Mouse (Mus musculus) kidney, postnatal 0 days (tissue): ENCODE data around the gene Tlcd2. TPM values are rescaled to one million over a fixed set of nuclear protein-coding genes. Genes with fewer than 3 reads are reported as not detected.

Experiments used
- ATAC-seq: fragments of 200-750 bp; cut with Nextera tagmentation; replicated peaks from 2 replicates; pipeline ENCODE4 v1.8.0; 2017; ENCODE audit warnings: low read depth, moderate number of reproducible peaks, moderate TSS enrichment, moderate library complexity; ENCODE audit not compliant: low FRiP score
- DNase-seq: peaks from one replicate; pipeline ENCODE4 v3.0.0-alpha.2; 2016; ENCODE audit warnings: low spot score
- H3K27ac ChIP-seq: fragments of 300-500 bp; sonication (generic); 2 replicates; pipeline ENCODE4 v1.5.1; 2014; ENCODE audit warnings: mild to moderate bottlenecking
- H3K27me3 ChIP-seq: fragments of 300-500 bp; sonication (generic); 2 replicates; pipeline ENCODE4 v1.6.1; 2014; ENCODE audit warnings: low read length, mixed read lengths; ENCODE audit not compliant: insufficient read depth
- H3K36me3 ChIP-seq: fragments of 300-500 bp; sonication (generic); 2 replicates; pipeline ENCODE4 v1.6.1; 2014; ENCODE audit warnings: low read length, mixed read lengths; ENCODE audit not compliant: insufficient read depth
- H3K4me1 ChIP-seq: fragments of 300-500 bp; sonication (generic); replicated peaks from 2 replicates; pipeline ENCODE4 v1.6.1; 2014; ENCODE audit warnings: antibody characterized with exemption, low read length, mixed read lengths; ENCODE audit not compliant: insufficient read depth
- H3K4me2 ChIP-seq: fragments of 300-500 bp; sonication (generic); 2 replicates; pipeline ENCODE4 v1.6.1; 2014; ENCODE audit warnings: mild to moderate bottlenecking, low read length, moderate library complexity, mixed read lengths
- H3K4me3 ChIP-seq: fragments of 300-500 bp; sonication (generic); replicated peaks from 2 replicates; pipeline ENCODE4 v1.5.1; 2014; ENCODE audit warnings: low read depth, low read length
- H3K9ac ChIP-seq: fragments of 300-500 bp; sonication (generic); 2 replicates; pipeline ENCODE4 v1.6.1; 2014; ENCODE audit warnings: low read depth, low read length
- H3K9me3 ChIP-seq: fragments of 300-500 bp; sonication (generic); replicated peaks from 2 replicates; pipeline ENCODE4 v1.6.1; 2016; ENCODE audit warnings: low read length, inconsistent platforms, mixed read lengths
- CTCF ChIP-seq: IDR thresholded peaks from 2 replicates; pipeline ENCODE4 v1.5.1; 2016; ENCODE audit warnings: antibody characterized with exemption, low read depth, mild to moderate bottlenecking, moderate library complexity
- WGBS: fragments of 180-500 bp; shearing (Covaris S2); extraction: QIAGEN DNeasy Blood & Tissue Kit; methylation state at CpG from one replicate; pipeline ENCODE4 v1.1.7; 2014; 5-methylcytosine and 5-hydroxymethylcytosine counted together
- polyA plus RNA-seq: library from polyadenylated mRNA; unstranded; fragments of >200 nt; fragmentation: Nextera tagmentation; extraction: Ambion mirVana; gene quantifications from 2 replicates; pipeline ENCODE4 v1.2.1, GENCODE M21; 2015

Gene Tlcd2
- polyA plus RNA-seq, 1 experiment from 2014 or later, result 9.3 TPM

- no peak overlapping the region for H3K27ac ChIP-seq
- H3K9me3 ChIP-seq, result no peaks in the 10 kb centered on the region
- H3K4me3 ChIP-seq, result no peak overlapping the region
- no peaks in the 10 kb centered on the region for H3K27me3 ChIP-seq
- no peak overlapping the region for H3K9ac ChIP-seq
- DNase-seq (no peak), ATAC-seq (no peak)
- peaks cover 11% of the 10 kb centered on the region for H3K4me1 ChIP-seq
- H3K4me2 ChIP-seq, result no peak overlapping the region
- TF ChIP-seq CTCF, result no peak
- 97% methylated on average over 4 of the region's 4 CpGs for WGBS
- peaks cover 55% of the 10 kb centered on the region for H3K36me3 ChIP-seq
Measured at GRCm38 (mm10) chr11:75508162-75508561, 46.6 kb downstream of the Tlcd2 start.

GRCm38 (mm10) chr11:75508904-75509303, 47.4 kb downstream of the Tlcd2 start:
- Histone ChIP-seq H3K9me3 (no peaks in the 10 kb centered on the region), H3K4me3 (no peak overlapping the region), H3K27ac (peak overlapping the region; percentile 92), H3K4me1 (peaks cover 11% of the 10 kb centered on the region), H3K4me2 (no peak overlapping the region), H3K27me3 (no peaks in the 10 kb centered on the region), H3K36me3 (peaks cover 47% of the 10 kb centered on the region), H3K9ac (no peak overlapping the region)
- no peak for ATAC-seq
- no peak for TF ChIP-seq CTCF
- WGBS, result 49% methylated on average over 8 of the region's 8 CpGs
- peak; percentile 15 for DNase-seq

- H3K4me2 ChIP-seq, result peak within 1 kb of the TSS; percentile 90
- ATAC-seq (peak; percentile 78), DNase-seq (peak; percentile 72)
- peaks cover 37% of the 10 kb centered on the region for H3K36me3 ChIP-seq
- no peaks in the 10 kb centered on the region for H3K9me3 ChIP-seq
- H3K4me1 ChIP-seq, result peaks cover 11% of the 10 kb centered on the region
- 2% methylated on average over 43 of the region's 43 CpGs for WGBS
- no peaks in the 10 kb centered on the region for H3K27me3 ChIP-seq
- H3K4me3 ChIP-seq, result peak within 1 kb of the TSS; percentile 41
- TF ChIP-seq CTCF, result 0 out of 2 replicates have a peak, but pooled peaks have one; percentile 30
- H3K27ac ChIP-seq, result peak within 1 kb of the TSS; percentile 92
- H3K9ac ChIP-seq, result peak within 1 kb of the TSS; percentile 63
Measured at GRCm38 (mm10) chr11:75509741-75510626, 48.5 kb downstream of the Tlcd2 start, which contains the start of gene Rilp. Gene Rilp, plus strand, starts transcription at chr11:75510094.

GRCm38 (mm10) chr11:75510627-75510993, 49.1 kb downstream of the Tlcd2 start:
- peaks cover 11% of the 10 kb centered on the region for H3K4me1 ChIP-seq
- H3K27ac ChIP-seq, result peak overlapping the region; percentile 92
- peaks cover 33% of the 10 kb centered on the region for H3K36me3 ChIP-seq
- 4% methylated on average over 24 of the region's 24 CpGs for WGBS
- H3K4me2 ChIP-seq, result peak overlapping the region; percentile 90
- no peaks in the 10 kb centered on the region for H3K27me3 ChIP-seq
- H3K9ac ChIP-seq, result peak overlapping the region; percentile 63
- peak overlapping the region; percentile 41 for H3K4me3 ChIP-seq
- TF ChIP-seq CTCF, result peak; percentile 95
- H3K9me3 ChIP-seq, result no peaks in the 10 kb centered on the region
- ATAC-seq (peak; percentile 89), DNase-seq (peak; percentile 97)

GRCm38 (mm10) chr11:75511213-75511612, 49.7 kb downstream of the Tlcd2 start:
- Histone ChIP-seq H3K27ac (no peak overlapping the region), H3K36me3 (peaks cover 28% of the 10 kb centered on the region), H3K4me1 (peaks cover 11% of the 10 kb centered on the region), H3K9me3 (no peaks in the 10 kb centered on the region), H3K4me2 (no peak overlapping the region), H3K9ac (no peak overlapping the region), H3K27me3 (no peaks in the 10 kb centered on the region), H3K4me3 (no peak overlapping the region)
- DNase-seq (no peak), ATAC-seq (no peak)
- no peak for TF ChIP-seq CTCF
- 76% methylated on average over 6 of the region's 6 CpGs for WGBS

GRCm38 (mm10) chr11:75512301-75513018, 50.9 kb downstream of the Tlcd2 start:
- Histone ChIP-seq H3K9ac (no peak overlapping the region), H3K27me3 (no peaks in the 10 kb centered on the region), H3K4me3 (no peak overlapping the region), H3K4me2 (no peak overlapping the region), H3K27ac (0 out of 2 replicates have a peak overlapping the region, but pooled peaks have one; percentile 25), H3K9me3 (no peaks in the 10 kb centered on the region), H3K36me3 (peaks cover 24% of the 10 kb centered on the region; the same call in 1 of the 2 replicates), H3K4me1 (peaks cover 11% of the 10 kb centered on the region)
- DNase-seq, result no peak
- TF ChIP-seq CTCF, result no peak
- ATAC-seq, result no peak
- 77% methylated on average over 9 of the region's 9 CpGs for WGBS
